Mouse (Mus musculus): ENCODE measurements around the gene Clca3a1.
"Not testable (repeated sequence)": the region's sequence is repeated elsewhere in the genome, so short reads cannot be mapped to it uniquely, and the experiment has no call there.

DNA sequence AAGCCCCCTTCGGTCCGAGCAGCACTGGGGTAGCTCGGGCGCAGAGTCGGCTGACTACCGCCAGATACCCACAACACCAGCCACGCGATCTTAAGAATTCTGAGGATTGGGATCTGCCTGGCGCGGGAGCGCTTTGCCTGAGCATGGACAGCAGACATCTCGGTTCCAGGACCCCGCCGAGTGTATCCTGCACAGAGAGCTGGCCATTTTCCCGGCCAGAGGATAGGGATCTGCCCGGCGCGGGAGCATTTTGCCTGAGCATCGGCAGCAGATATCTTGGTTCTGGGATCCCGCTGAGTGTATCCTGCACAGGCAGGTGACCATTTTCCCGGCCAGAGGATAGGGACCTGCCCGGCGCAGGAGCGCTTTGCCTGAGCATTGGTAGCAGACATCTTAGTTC lies 22.4 kb downstream of the Clca3a1 start:
- TF ChIP-seq SRF (IDR thresholded peaks at IDR 0.05; ENCODE audit: control insufficient read depth, insufficient read length, low read depth); TCF3 (IDR thresholded peaks at IDR 0.05; ENCODE audit: insufficient read length, low read depth): not testable (repeated sequence)

All from myocyte (in vitro differentiated cells).